Mouse (Mus musculus) Patski (cell line): Measurements from ENCODE around the gene Mmp25. TPM values are rescaled to one million over a fixed set of nuclear protein-coding genes. Genes with fewer than 3 reads are reported as not detected.
A peak's percentile ranks its signal among the peaks of the same experiment; 100 is the strongest.

Experiments used
- ATAC-seq: fragments of 100-300 bp; one replicate; pipeline ENCODE4 v1.8.0; 2021
- CTCF ChIA-PET: fragments of 350-600 bp; sonication (Branson Sonifier 250); formaldehyde crosslinking; loops from one replicate; lab custom pipeline; 2022; ENCODE audit warnings: inconsistent platforms; lab: Charles Lee
- POLR2A ChIA-PET: fragments of 350-600 bp; sonication (Branson Sonifier 250); formaldehyde crosslinking; loops from one replicate; lab custom pipeline; 2022; ENCODE audit warnings: antibody characterized with exemption, inconsistent platforms; lab: Charles Lee
- DNase-seq: peaks from one replicate; pipeline ENCODE4 v3.0.0-alpha.2; 2011; ENCODE audit warnings: low read depth, low spot score
- H3K27me3 ChIP-seq: fragments of 371-371 bp; one replicate; pipeline ENCODE4 v1.5.1; 2021
- CTCF ChIP-seq: fragments of 100-300 bp; IDR thresholded peaks from one replicate; pipeline ENCODE4 v1.5.1; 2021
- in situ Hi-C: fragments of 300-500 bp; cut with MboI; formaldehyde crosslinking; loops from 3 replicates; pipeline ENCODE4 v1.11.1; 2018; ENCODE audit warnings: low pct_unique_long_range_greater_than_20kb, mixed read lengths
- polyA plus RNA-seq: library from polyadenylated mRNA; unstranded; gene quantifications from one replicate; pipeline ENCODE4 v1.2.3, GENCODE M21; 2021

Gene Mmp25
- polyA plus RNA-seq, 1 experiment from 2014 or later: not detected

DNA sequence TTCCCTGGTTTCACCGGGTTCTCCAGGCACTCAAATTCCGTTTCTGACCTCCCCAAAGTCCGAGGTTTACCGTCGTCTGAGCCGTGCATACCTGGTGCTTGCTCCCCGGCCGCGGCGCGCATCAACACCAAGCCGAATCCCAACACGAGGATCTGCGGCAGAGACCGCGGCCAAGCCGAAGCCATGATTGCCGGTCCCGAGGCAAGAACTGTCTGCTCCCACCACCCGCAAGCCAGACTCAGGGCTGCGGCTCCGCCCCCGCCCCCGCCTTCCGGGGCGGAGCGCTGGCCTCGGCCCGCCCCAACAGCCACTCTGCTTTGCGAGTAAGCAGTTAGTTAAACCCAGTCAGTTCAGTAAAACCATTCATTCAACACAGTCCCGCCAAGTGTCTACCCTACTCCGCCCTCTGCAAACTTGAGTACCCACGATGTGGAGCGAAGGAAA lies 32.2 kb upstream of the Mmp25 start, which contains the start of gene Tnfrsf12a:
TSS of gene Tnfrsf12a (minus strand) at position 233 of the 444 bp plus-strand sequence.
- TF ChIP-seq CTCF: no peak
- DNase-seq: no peak
- POLR2A ChIA-PET: interaction anchor here (4.0 kb wide), 1 partner anchor 23 kb away, joined by 28 read pairs; no protein-coding TSS in a partner anchor
- no peaks in the 10 kb centered on the region for H3K27me3 ChIP-seq
- CTCF ChIA-PET: interaction anchor here (1.5 kb wide), 1 partner anchor 23 kb away, joined by 3 read pairs; no protein-coding TSS in a partner anchor
- peak; percentile 29 for ATAC-seq
- in situ Hi-C loops: no loop called here

DNA sequence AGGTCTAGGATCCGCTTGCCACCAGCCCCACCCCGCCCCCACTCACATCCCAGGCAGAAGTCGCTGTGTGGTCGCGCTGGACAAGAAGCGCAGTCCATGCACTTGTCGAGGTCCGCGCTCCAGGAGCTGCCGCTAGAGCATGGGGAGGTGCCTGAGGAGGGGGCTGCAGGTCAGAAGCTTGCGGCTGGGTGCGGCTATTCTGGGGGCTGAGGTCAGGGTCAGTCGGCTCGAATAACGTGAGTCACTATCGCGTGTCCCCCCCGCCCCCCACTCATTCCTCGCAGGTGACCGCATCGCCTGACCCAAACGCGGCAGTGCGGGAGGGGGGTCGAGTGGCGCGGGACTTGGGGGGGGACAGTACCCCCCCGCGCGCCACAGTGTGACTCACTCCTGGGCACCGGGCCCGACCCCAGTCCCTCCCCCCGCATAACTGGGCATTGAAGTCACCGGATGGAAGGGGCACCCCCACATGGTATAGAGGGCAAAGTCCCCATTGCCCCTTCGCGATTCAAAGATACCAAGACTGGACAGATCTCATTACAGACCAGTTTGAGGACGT lies 31.5 kb upstream of the Mmp25 start:
- no peaks in the 10 kb centered on the region for H3K27me3 ChIP-seq
- DNase-seq: no peak
- ATAC-seq: no peak
- CTCF ChIA-PET: interaction anchor here (2.9 kb wide), 1 partner anchor 23 kb away, joined by 13 read pairs; no protein-coding TSS in a partner anchor
- POLR2A ChIA-PET: interaction anchor here (1.0 to 4.0 kb wide), 3 partner anchors 9 to 25 kb away, joined by 3 to 28 read pairs (median 3); no protein-coding TSS in a partner anchor
- in situ Hi-C loops: no loop called here
- no peak for TF ChIP-seq CTCF

DNA sequence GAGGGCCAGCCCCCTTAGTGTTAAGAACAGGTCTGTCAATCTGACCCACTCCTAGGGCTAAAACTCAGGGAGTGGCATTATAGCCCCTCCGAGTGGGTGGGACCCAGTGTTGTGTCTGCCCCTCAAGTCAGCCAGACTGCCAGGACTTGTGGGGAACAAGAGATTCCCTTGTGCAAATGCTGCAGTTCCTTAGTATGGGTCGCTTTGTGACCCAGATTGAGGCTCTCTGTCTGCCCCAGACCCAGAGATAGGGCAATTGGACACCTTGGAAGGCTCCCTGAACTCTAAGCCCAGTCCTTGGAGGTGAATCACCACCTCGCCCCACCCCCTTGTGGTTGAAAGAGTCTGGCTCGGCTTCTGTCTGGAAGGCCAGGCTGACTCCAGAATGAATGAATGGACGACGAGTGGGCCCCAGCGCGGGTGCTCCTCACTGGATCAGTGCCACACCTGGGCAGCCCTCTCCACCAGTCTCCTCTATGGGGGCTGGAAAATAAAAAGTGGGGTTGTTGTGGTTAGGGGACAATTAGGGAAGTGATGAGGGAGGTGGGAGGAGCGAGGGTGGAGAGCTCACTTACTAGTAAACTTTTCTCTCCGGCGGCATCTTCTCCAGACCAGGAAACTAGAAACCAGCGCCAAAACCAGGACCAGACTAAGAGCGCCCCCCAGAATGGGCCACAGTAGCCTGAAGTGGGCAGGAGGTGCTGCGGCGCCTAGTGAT lies 30.6 kb upstream of the Mmp25 start:
- in situ Hi-C loops: no loop called here
- ChIA-PET CTCF (interaction anchor here (2.9 kb wide), 1 partner anchor 24 kb away, joined by 13 read pairs; no protein-coding TSS in a partner anchor), POLR2A (interaction anchor here (0.6 to 4.0 kb wide), 4 partner anchors 8 to 1434 kb away, joined by 3 to 28 read pairs (median 3); no protein-coding TSS in a partner anchor)
- ATAC-seq (peak; percentile 61), DNase-seq (peak; percentile 71)
- no peak for TF ChIP-seq CTCF
- no peaks in the 10 kb centered on the region for H3K27me3 ChIP-seq

GRCm38 (mm10) chr17:23675127-23675526 lies 30.1 kb upstream of the Mmp25 start:
- in situ Hi-C loops: no loop called here
- ATAC-seq: peak; percentile 37
- H3K27me3 ChIP-seq: no peaks in the 10 kb centered on the region
- ChIA-PET POLR2A (interaction anchor here (1.0 to 4.0 kb wide), 4 partner anchors 10 to 62 kb away, joined by 3 to 28 read pairs (median 4); no protein-coding TSS in a partner anchor), CTCF (interaction anchor here (1.3 to 2.9 kb wide), 3 partner anchors 17 to 31 kb away, joined by 3 to 13 read pairs (median 3); no protein-coding TSS in a partner anchor)
- no peak for DNase-seq
- no peak for TF ChIP-seq CTCF

GRCm38 (mm10) chr17:23674271-23674952 lies 29.3 kb upstream of the Mmp25 start:
- H3K27me3 ChIP-seq: no peaks in the 10 kb centered on the region
- in situ Hi-C loops: no loop called here
- POLR2A ChIA-PET: interaction anchor here (1.0 to 4.0 kb wide), 4 partner anchors 9 to 62 kb away, joined by 3 to 28 read pairs (median 4); no protein-coding TSS in a partner anchor
- no peak for DNase-seq
- peak; percentile 0 for ATAC-seq
- TF ChIP-seq CTCF: no peak
- CTCF ChIA-PET: interaction anchor here (1.2 to 2.9 kb wide), 4 partner anchors 16 to 32 kb away, joined by 3 to 13 read pairs (median 3); no protein-coding TSS in a partner anchor

DNA sequence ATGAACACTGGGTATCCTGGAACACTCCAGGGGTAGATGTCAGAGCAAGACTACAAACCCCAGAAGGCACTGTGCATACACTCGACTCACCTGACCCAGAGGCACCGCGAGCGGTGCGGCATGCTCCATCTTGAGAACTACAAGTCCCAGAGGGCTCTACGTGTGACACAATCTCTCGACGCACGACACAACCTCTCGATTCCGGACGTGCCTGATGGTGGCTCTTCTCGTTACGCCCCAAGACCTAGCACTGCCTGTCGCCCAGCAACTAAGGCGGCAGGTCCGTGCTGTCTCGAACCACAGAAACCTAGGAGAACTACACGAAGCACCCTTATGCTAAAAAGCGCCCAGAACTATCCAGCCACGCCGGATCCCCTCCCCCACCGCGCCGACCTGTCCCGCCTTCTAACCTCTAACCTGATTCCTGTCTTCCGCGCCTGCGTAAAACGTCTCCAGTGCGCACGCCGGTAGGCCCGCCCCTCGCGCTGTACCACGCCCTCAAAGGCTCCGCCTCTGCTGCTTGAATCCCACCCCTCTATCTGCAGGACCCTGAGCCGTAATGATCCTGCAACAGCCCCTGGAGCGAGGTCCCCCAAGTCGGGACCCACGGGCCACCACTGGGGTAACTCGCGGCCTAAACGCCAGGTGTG lies 28.5 kb upstream of the Mmp25 start, which contains the start of the genes Hcfc1r1 and Thoc6:
TSS of gene Hcfc1r1 (plus strand) at position 173 of the 650 bp plus-strand sequence.
TSS of gene Thoc6 (minus strand) at position 459 of the 650 bp plus-strand sequence.
- ChIA-PET CTCF (interaction anchor here (1.2 to 2.9 kb wide), 3 partner anchors 10 to 26 kb away, joined by 3 to 13 read pairs (median 3); no protein-coding TSS in a partner anchor), POLR2A (interaction anchor here (1.5 to 4.0 kb wide), 2 partner anchors 8 to 26 kb away, joined by 4 to 28 read pairs; no protein-coding TSS in a partner anchor)
- DNase-seq (peak; percentile 77), ATAC-seq (peak; percentile 68)
- in situ Hi-C loops: no loop called here
- no peak for TF ChIP-seq CTCF
- H3K27me3 ChIP-seq: no peaks in the 10 kb centered on the region

DNA sequence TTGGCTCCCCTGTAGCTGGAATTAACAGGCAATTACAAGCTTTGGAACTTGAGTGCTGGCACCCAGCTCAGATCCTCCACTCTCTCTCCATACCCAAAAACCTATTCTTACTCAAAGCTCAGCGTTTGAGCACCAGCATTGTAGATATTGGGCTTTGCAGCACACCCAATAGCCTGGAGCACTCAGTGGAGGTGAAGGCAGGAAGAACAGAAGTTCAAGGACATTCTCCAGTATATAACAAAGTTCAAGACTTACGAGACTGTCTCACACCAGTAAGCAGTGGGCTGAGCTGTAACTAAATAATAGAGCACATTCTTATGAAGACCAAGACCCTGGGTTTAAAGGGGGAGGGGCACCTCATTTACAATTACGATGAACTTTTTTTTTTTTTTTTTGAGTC lies 27.7 kb upstream of the Mmp25 start:
- H3K27me3 ChIP-seq: no peaks in the 10 kb centered on the region
- in situ Hi-C loops: no loop called here
- ChIA-PET POLR2A (interaction anchor here (0.8 kb wide), 1 partner anchor 12 kb away, joined by 3 read pairs; the partner anchor contains the start of gene Bicdl2), CTCF (interaction anchor here (1.2 kb wide), 1 partner anchor 9 kb away, joined by 3 read pairs; no protein-coding TSS in a partner anchor)
- DNase-seq: no peak
- no peak for ATAC-seq
- TF ChIP-seq CTCF: no peak

DNA sequence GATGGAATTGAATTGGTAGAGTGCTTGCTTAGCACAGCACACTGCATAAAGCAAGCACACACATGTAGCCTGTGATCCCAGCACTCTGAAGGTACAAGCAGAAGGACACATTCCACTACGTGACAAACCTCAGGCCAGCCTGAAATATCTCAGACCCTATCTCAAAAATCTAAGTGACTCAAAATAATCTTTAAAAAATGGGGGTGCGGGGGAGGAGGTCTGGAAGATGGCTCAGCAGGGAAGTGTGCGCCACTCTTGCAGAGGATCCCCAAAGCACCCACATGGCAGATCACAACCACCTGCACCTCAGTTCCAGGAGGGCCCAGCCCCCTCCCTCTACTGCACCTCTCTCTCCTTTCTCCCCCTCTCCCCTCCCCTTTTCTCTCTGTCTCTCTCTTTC lies 26.4 kb upstream of the Mmp25 start:
- in situ Hi-C loops: no loop called here
- POLR2A ChIA-PET: no interaction called here
- no peak for TF ChIP-seq CTCF
- CTCF ChIA-PET: no interaction called here
- DNase-seq (no peak), ATAC-seq (no peak)
- no peaks in the 10 kb centered on the region for H3K27me3 ChIP-seq

DNA sequence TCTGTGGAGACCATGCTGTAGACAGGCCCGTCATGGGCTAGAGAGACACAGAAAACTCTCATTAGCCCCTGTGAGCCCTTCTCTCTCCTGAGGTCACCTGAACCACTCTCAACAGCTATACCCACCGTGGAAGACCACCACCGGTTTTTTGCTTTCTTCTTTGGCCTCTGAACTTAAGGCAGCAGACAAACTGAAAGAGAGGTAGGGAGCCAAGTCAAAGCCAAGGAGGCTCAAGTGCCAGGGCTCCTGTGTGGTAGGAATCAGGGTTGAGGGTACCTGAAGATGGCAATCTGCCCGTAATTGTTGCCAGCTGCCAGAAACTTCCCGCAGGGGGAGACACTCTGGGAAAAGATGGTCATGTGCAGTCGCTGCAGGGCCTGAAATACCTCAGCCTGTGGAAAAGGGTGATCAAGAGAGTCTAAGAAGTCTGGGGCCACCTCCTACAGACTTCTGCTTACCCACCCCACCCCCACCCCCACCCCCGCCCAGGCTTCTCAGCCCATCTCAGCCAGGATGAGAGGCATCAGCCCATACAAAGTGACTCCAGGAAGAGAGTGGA lies 25.5 kb upstream of the Mmp25 start:
- ChIA-PET POLR2A (no interaction called here), CTCF (interaction anchor here (1.0 kb wide), 1 partner anchor 11 kb away, joined by 3 read pairs; no protein-coding TSS in a partner anchor)
- DNase-seq (no peak), ATAC-seq (no peak)
- in situ Hi-C loops: no loop called here
- no peak for TF ChIP-seq CTCF
- no peaks in the 10 kb centered on the region for H3K27me3 ChIP-seq
